Mouse (Mus musculus) gonadal fat pad, adult 2 months (tissue): ENCODE measurements around the gene Ndufaf1. TPM values are rescaled to one million over a fixed set of nuclear protein-coding genes. Genes with fewer than 3 reads are reported as not detected.
"Not testable (repeated sequence)": the region's sequence is repeated elsewhere in the genome, so short reads cannot be mapped to it uniquely, and the experiment has no call there.

Source experiments
- DNase-seq: peaks from one replicate; pipeline ENCODE4 v3.0.0-alpha.2; 2012; ENCODE audit warnings: low read depth
- polyA plus RNA-seq: library from polyadenylated mRNA; depleted of rRNA; stranded (reverse); fragments of >200 nt; gene quantifications from 2 replicates; pipeline ENCODE4 v1.2.3, GENCODE M21; 2012; rRNA removed

The Ndufaf1 gene
- 5.5 and 6.4 TPM in 2 replicates for polyA plus RNA-seq

DNA sequence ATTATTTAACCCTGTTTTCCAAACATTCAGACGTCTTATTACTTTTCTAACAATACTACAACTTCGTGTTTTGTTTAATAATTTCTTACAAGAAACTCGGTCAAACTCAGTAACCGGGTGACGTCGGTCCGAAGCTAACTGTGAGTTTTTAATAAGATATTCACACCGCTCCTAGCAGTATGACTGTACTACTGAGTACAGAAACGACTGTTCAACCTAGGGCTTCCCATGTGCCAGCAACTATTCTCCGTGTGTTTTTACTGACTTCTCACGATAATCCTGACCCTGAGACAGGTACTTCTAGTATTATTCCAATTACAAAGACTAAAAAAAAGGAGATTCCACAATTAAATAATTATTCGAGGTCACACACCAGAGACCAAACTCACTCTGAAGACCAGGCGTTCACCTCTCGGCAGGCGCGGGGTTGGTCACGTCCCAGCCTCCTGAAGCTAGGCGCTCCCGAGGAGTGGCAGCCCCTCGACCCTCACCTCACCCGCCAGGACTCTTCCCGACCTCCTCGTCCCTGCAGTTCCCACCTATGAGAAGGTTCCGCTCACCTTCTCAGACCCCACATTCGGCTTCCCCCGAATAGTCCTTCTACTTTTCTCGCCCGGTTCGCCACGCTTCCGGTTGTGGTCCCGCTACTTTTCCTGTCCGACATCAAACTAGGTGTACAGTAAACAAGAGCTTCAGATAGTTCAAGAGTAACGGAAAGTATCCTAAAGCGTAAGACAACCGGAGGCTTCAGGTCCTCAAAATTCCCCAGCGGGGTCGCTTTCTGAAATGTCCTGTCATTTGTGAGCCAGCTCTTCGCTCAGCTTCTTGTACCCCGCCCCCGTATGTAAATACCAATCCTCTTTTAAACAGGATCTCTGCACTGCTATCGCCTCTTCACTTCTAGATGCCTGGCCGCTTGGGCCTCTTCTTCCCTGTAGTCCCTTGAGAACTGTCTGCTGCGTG, at the start of gene Ndufaf1:
Ndufaf1 (minus strand) TSS at position 608 of the 963 bp plus-strand sequence.
- no peak for DNase-seq

DNA sequence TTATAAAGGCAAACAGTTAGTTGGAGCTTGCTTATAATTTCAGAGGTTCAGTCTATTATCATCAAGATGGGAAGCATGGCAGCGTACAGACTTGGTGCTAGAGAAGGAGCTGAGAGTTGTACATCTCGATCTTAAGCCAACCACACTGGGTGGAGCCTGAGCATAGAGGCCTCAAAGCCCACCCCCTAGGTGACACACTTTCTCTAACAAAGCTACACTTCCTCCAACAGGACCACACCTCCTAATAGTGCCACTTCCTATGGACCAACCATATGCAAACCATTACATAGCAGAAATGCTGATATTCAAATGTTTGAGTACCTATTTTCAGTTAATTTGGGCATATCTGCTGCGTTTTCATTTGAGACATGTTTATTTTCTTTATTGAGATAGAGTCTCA, 47.4 kb upstream of the Ndufaf1 start:
- DNase-seq, result no peak

DNA sequence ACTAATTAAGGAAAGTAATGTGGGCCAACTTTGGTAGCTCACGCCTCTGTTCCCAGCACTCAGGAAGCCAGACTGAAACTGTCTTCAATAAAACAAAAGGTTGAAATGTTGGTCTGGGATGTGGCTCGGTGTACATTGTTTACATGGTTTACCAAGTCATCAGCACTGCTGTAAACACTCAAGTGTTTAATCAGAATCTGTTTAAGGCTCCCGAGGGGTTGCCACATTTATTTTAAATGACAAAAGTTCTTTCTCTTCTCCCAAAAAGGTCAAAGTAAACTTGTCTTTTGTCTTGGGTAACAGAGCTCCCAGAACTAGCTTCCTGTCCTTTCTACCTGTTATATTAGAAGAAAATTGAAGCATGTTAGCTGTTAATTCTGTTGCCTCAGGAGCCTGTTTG, 45.0 kb upstream of the Ndufaf1 start:
- no peak for DNase-seq

DNA sequence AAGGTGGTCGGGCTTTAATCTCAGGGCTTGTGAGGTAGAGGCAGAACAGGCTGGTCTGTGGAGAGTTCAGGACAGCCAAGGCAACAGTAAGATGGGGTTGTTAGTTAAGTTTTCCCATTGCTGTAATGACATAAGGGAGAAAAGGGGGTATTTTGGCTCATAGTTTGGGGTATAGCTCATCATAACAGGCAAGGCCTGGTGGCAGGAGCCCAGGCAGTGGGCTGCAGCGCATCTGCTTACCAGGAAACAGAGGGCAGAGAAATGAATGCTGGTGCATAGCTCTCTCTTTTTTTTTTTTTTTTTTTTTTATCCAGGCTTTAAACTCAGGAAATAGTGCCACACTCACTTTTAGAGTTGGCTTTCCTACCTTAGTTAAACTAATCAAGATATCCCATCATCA, 40.5 kb upstream of the Ndufaf1 start:
- no peak for DNase-seq

DNA sequence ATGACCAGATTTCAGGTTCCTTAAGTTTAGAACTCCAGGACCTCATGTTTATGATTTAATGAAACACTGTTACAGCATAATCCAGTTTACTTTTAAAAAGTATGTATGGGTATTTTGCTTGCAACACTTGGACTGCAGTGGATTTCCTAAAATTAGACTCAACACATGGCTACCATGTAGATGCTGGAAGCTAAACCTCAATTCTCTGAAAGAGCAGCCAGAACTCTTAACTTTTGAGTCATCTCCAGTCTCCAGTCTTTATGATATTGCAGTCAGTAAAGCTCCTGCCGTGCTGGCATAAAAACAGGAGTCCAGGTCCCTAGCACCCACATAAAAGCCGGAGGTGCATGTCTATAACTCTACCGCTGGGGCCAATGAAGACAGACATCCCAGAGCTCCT, 37.3 kb upstream of the Ndufaf1 start:
- no peak for DNase-seq

DNA sequence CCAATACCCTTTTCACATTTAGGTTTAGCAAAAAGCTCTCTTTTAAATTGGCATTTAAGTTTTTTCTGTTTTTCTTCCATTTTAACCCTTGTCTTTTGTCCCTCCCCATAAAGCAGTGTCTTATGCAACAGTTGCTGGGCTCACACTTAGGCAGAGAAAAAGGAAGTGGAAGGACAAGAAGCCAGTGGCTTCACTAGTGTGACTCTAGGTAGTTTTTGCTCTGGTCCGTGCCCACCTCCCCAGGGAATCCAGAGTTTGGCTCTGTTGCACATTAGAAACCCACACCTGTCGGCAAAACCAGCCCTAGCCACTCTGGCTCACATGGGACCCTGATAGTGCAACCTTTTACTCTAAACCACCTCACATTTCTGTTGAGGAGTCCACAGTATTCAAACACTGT, 35.8 kb upstream of the Ndufaf1 start:
- no peak for DNase-seq

DNA sequence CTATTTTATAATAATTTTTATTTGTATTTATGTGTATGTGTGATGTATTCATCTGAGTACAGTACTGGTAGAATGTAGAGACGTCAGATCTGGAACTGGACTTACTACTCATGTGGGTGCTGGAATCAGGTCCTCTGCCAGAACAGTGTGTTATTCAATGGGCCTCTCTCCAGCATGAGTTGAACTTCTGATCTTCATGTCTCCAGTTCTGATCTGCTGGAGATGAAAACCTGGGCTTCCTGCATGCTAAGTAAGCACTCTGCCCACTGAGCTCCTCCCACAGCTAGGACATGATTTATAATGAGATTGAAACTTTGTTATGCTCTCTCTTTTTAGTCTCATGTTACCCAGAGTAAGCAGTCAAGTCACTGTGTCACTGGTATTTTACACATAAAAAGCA, 33.5 kb upstream of the Ndufaf1 start:
- DNase-seq, result no peak

DNA sequence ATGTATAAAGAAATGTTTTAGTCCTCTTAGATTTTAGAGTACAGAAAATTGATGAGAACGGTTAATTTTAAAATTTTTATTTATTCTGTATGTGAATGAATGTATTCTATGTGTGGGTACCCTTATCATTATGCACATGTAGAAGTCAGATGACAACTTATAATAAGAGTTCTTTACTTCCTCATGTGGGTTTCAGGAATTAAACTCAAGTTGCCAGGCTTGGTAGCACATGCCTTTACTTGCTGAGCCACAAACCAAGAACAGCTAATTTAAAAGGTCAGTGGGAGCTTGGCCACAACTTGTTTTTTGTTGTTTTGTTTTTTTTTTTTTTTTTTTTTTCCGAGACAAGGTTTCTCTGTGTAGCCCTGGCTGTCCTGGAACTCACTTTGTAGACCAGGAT, 32.2 kb upstream of the Ndufaf1 start:
- DNase-seq, result no peak

DNA sequence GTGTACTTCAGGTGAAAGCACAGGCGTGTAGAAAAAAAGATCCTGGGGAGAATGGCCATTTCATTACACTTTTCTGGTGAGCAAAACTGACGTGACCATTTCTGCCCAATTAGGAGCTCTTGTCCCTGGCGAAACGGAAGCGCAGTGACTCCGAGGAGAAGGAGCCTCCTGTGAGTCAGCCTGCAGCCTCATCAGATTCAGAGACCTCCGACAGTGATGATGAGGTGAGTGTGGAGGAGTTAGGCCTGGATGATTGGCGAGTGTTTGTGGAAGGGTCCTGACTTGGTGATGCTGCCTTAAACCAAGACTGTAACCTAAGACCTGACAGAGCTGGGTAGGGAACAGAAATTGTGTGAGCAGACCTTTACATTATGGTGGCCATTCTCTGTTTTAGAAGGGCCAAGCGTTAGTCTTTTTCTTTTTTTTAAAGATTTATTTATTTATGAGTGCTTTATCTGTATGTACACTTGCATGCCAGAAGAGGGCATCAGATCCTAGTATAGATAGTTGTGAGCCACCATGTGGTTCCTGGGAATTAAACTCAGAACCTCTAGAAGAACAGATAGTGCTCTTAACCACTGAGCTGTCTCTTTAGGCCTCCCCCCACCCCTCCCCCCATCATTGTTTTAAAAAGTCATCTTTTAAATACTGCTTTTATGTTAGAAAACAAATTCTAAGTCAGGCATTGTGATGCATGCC, 29.5 kb upstream of the Ndufaf1 start:
- no peak for DNase-seq

DNA sequence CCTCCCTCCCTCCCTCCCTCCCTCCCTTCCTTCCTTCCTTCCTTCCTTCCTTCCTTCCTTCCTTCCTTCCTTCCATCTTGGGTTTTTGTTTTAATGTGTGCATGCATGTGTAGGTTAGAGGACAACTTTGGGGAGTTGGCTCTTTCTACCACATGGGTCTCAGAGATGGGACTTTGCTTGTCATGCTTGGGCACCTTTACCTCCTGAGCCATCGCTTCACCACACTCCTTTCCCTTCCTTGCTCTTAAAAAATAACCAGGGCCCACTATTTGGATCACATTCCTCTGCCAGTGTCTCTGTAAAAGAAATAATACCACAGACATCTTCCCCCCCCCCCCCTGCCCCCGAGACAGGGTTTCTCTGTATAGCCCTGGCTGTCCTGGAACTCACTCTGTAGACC, 21.1 kb upstream of the Ndufaf1 start:
- no peak for DNase-seq

DNA sequence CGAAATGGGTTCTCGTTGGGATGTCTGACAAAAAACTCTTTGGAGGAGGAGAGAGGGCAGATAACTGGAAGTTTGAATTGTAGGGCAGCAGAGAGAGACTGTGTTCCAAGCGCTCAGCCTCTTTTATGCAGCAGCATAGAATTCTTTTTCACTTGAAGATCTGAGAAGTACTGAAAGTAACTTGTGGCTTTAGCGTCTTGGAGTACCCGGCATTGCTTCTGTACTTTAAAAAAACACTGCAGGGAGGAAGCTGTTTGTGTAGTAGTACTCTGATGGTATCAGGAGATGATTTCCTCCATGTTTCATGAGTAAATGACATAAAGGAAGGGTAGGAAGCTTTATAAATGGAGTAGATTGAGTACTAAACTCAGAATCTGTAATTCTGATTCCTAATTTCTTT, 13.2 kb upstream of the Ndufaf1 start:
- DNase-seq, result no peak

DNA sequence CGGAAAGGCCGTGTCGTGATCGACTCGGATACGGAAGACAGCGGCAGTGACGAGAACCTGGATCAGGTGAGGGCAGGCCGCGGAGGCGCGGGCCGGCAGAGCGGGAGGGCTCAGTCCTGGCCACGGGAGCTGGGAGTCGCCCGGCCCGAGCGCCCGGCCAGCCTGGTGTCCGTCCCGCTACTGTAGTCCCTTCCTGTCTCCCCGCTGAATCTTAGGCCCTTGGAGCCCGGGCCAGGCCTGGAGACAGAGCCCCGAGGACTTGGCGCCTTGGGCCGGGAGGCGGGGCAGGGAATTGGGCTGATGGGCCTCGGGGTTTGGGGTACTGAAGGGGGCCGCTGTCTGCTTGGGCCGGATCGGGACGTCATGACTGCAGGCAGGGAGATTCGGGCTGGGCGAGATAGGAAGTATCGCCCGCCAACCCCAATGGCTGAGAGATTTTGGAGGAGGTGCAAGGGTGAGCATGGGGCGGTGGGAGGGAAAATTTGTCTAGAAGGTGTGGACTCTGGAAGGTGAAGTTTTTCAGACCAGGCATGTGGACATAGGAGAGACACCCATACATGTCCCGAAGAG, 12.7 kb upstream of the Ndufaf1 start:
- no peak for DNase-seq

DNA sequence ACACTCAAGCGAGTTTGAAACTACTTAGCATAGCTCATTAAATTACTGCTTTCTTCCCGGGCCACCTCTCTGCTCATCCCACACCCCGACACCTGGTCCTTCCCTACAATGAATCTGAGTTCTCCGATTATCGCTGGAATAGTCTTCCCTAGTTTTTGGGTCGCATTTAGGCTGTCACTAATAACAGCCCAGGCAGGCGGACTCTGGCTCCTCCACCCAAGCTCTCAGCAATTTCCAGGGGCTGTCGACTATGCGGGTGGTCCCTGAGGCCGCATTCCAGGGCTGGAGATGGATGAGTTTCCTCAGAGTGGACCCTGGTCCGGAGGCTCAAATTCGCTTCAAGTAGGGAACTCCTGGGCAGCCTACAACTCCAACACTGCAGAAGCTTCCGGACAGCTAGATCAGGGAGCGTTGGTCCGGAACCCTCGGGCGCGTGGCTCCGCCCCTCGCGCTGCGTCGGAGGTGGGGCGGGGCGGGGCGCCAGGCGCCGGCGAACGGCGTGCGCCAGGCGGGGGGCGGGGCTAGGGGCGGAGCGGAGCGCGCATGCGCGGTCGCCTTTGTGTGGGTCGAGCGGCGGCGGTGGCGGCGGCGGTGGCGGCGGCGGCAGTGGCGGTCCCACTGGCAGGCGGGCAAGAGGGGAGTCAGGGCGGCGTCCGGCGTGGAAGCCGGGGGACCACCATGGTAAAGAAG, 12.0 kb upstream of the Ndufaf1 start, which contains the start of gene Rtf1:
Rtf1 (plus strand) TSS at position 544 of the 690 bp plus-strand sequence.
- DNase-seq, result no peak

DNA sequence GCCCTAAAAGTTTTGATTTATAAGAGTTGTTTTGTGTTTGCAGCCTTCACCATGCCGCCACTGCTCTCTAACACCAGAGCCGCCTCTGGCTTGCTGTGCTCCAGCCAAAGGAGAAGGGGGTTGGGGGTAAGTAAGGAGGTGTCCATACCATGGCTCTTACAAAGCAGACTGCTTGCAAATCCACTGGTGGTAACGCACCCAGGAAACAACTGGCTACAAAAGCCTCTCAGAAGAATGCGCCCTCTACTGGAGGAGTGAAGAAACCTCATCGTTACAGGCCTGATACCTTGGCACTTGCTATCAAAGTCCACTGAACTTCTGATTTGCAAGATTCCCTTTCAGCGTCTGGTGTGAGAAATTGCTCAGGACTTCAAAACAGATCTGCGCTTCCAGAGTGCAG, 6.4 kb upstream of the Ndufaf1 start:
- DNase-seq, result no peak

DNA sequence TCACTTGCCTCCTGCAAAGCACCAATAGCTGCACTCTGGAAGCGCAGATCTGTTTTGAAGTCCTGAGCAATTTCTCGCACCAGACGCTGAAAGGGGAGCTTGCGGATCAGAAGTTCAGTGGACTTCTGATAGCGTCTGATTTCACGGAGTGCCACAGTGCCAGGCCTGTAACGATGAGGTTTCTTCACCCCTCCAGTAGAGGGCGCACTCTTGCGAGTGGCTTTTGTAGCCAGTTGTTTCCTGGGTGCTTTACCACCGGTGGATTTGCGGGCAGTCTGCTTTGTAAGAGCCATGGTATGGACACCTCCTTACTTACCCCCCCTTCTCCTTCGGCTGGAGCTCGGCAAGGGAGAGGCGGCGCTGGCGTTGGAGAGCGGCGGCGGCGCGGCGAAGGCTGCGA, 3.1 kb upstream of the Ndufaf1 start:
- DNase-seq, result not testable (repeated sequence)

DNA sequence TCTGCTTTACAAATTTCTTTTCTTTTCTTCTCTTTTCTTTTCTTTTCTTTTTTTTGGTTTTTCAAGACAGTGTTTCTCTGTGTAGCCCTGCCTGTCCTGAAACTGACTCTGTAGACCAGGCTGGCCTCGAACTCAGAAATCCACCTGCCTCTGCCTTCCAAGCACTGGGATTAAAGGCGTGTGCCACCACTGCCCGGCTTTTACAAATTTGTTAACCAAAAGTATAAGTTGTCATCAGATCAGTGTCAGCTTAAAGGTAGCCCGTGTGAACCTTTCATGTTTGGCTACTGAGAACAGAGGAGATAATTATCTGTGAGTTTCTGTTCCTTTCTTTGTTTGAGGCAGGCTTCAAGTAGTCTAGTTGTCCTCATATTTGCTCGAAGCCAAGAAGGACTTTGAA, 18.4 kb downstream of the Ndufaf1 start:
- no peak for DNase-seq

DNA sequence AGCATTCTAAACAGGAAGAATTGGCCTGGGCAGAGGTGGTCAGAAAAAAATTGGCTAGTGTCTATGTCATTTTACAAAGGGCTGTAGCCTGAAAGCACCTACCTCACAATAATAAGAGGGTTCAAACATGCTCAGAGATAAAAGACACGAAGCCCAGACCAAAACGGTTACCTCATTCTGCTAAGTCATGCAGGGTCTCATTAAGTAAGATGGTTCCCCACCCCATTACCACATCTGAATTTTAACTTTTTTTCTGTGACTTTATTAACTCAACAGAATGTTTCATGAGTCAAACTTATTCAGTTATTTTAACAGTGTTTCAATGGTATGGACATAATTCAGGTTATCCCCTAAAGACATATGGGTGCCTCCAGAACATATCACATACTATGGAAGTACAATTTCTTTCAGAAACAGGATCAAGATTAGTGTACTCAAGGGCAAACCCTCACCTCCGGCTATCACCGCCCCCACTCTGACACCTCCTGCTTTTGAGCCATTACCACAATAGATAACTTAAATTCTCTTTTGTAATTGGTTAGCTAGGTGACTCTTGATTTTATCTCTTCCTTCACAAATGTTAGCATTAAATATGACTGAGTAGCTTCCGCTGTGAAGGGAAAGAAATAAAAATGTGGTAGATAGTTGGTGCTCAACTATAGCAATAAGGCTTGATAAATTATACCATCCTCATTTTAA, 21.3 kb downstream of the Ndufaf1 start:
- no peak for DNase-seq

DNA sequence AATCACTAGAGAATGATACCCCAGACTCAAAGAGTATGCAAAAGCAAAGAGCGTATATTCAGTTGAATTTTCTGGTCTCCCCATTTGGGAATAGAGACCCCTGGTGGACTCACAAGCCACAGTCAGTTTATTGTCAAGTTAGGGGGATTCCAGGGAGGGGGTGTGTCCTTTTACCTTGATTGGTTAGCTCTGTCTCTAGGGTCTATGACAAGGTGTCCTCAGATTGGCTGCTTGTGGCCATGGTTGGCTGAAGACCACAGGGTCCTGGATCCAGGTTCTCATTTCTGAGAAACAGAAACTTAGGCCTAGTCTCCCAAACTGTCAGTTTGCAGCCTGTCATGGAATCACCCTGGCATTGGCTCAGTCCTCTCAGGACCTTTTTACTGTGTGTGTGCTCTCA, 25.8 kb downstream of the Ndufaf1 start:
- no peak for DNase-seq

DNA sequence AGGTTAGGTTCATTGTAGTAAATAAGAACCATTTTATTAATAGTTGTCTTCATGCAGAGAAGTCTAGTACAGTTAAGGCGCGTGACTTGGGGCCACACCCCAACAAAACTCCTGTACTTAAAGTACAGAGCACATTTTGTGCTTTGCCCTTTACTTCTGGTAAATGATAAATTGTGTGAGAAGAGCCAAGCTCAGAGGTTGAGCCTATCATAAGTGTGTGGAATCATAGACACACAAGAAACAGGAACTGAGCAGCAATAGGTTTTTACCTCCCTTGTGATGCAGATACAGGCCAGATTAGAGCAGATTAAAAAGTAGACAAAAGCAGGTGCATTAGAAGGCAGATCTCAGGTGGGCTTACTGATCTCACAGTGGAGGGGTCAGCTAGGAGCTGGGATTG, 41.3 kb downstream of the Ndufaf1 start:
- DNase-seq, result no peak

DNA sequence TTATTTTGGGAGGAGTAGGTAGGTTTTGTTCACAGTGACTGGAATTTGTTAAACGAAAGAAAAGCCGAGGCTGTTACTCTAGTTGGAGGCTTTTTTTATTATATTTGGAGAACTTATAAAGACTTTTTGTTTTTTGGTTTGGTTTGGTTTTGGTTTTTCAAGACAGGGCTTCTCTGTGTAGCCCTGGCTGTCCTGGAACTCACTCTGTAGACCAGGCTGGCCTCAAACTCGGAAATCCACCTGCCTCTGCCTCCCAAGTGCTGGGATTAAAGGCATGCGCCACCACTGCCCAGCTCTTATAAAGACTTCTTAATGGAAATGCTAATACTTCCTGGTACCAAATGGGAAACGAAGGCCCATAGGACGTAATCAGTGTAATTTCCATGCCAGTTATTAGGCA, 43.6 kb downstream of the Ndufaf1 start:
- not testable (repeated sequence) for DNase-seq

DNA sequence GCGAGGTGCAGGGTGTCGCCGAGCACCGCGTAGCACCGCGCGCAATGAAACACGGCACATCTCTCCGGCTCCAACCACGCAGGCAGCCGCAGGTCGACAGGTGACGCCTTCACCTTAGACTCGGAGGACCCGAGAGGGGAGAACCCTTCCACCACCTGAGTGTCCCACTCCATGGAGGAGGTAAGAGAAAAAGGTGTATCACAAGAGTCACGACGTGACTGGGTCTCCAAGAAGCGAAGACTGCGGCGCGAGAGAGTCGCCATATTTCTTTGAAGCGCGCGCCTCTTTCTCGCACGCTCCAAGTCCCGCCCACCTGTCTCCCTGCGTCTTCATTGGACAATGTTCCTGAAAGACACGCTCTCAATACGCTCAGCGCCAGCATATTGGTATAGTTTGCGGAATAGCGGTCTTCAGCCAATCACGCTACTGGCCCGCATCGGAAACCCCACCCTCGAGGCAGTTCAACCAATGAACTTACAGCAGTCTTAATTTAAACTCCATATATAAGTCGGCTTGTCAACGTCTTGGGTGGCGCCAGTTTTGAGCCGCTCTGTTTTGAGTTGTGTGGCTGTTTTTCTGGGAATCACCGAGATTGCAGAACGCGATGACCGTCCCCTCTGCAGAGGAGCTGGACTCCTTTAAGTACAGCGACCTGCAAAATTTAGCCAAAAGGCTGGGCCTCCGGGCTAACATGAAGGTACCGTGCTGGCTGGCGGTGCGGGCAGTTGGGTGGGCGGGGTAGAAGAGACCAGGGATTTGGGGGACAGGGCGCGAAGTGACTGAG, 44.2 kb downstream of the Ndufaf1 start, which contains the start of the genes Nusap1 and Oip5:
Nusap1 (plus strand) TSS at position 100 of the 784 bp plus-strand sequence.
Oip5 (minus strand) TSS at position 271 of the 784 bp plus-strand sequence.
- peak; percentile 90 for DNase-seq
